Mouse (Mus musculus): ENCODE measurements around the gene Schip1. TPM values are rescaled to one million over a fixed set of nuclear protein-coding genes. Genes with fewer than 3 reads are reported as not detected.

The Schip1 gene
- polyA plus RNA-seq, 2 experiments: 12.1 to 18.9 TPM

GRCm38 (mm10) chr3:68398691-68399090 lies 334.1 kb downstream of the Schip1 start:
- Histone ChIP-seq H3K9me3 (ENCODE audit: control insufficient read depth, low read length) (no peaks in the 10 kb centered on the region), H3K36me3 (ENCODE audit: control insufficient read depth, insufficient read depth, low read length) (no peaks in the 10 kb centered on the region), H3K4me1 (ENCODE audit: control insufficient read depth, insufficient read depth, low read length) (no peaks in the 10 kb centered on the region), H3K27ac (replicated peaks; ENCODE audit: low read depth, low read length) (no peak overlapping the region), H3K4me2 (replicated peaks; ENCODE audit: low read depth, low read length, severe bottlenecking) (no peak overlapping the region), H3K4me3 (replicated peaks; ENCODE audit: low read length) (no peak overlapping the region), H3K27me3 (ENCODE audit: control insufficient read depth, insufficient read depth, low read length) (no peaks in the 10 kb centered on the region), H3K9ac (ENCODE audit: low read depth, low read length, severe bottlenecking) (no peak overlapping the region)
- ATAC-seq (ENCODE audit: low FRiP score, low read depth) (no peak), DNase-seq (ENCODE audit: low spot score) (no peak)
- WGBS: 73% methylated on average over 3 of the region's 3 CpGs
- TF ChIP-seq POLR2A (IDR thresholded peaks at IDR 0.05; ENCODE audit: borderline replicate concordance, extremely low read depth, insufficient read depth, insufficient read length): no peak

DNA sequence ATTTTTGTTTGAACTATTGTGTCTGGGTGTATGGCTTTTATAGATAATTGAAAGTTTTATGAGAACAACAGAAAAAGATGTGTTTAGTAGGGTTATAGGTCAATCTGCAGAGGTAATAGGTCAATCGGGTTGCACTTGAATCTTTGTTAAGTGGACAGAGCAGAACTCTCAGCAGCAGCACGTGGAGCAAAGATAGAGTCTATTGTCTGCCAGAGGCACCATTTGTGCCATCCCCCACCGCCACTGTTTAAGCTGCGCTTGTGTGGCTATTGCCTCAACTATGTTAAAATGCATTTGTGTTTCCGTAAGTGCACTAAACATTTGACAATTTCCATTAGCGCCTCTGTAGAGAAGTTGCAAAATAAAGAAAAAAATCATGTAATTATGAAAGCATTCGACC lies 335.5 kb downstream of the Schip1 start:
- no peaks in the 10 kb centered on the region for H3K36me3 ChIP-seq (ENCODE audit: control insufficient read depth, insufficient read depth, low read length)
- WGBS: 77% methylated on average over 7 of the region's 7 CpGs
- DNase-seq (ENCODE audit: low spot score) (no peak), ATAC-seq (ENCODE audit: low FRiP score, low read depth) (no peak)
- H3K27ac ChIP-seq (replicated peaks; ENCODE audit: low read depth, low read length): no peak overlapping the region
- H3K4me1 ChIP-seq (ENCODE audit: control insufficient read depth, insufficient read depth, low read length): no peaks in the 10 kb centered on the region
- TF ChIP-seq POLR2A (IDR thresholded peaks at IDR 0.05; ENCODE audit: borderline replicate concordance, extremely low read depth, insufficient read depth, insufficient read length): no peak
- H3K9ac ChIP-seq (ENCODE audit: low read depth, low read length, severe bottlenecking): no peak overlapping the region
- no peaks in the 10 kb centered on the region for H3K9me3 ChIP-seq (ENCODE audit: control insufficient read depth, low read length)
- no peak overlapping the region for H3K4me2 ChIP-seq (replicated peaks; ENCODE audit: low read depth, low read length, severe bottlenecking)
- no peaks in the 10 kb centered on the region for H3K27me3 ChIP-seq (ENCODE audit: control insufficient read depth, insufficient read depth, low read length)
- H3K4me3 ChIP-seq (replicated peaks; ENCODE audit: low read length): no peak overlapping the region

DNA sequence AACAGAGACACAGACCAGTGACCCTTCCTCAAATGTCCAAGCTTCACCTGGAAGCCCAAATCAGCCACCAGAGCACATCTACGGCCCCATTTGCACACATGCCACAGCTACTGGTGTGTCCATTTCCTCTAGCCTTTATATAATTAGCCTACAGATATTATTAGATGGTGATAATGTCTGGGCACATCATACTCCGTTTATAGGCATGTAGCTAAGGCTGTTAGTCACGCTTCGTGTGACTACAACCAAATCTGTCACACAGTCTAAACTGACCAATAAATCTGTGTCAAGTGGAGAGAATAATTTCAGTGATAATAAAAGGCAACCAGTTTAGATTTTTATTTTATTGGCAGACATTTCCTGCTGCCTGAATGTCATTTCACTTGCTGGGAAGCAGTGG lies 338.7 kb downstream of the Schip1 start:
- Histone ChIP-seq H3K9me3 (ENCODE audit: control insufficient read depth, low read length) (no peaks in the 10 kb centered on the region), H3K27me3 (ENCODE audit: control insufficient read depth, insufficient read depth, low read length) (no peaks in the 10 kb centered on the region), H3K4me1 (ENCODE audit: control insufficient read depth, insufficient read depth, low read length) (no peaks in the 10 kb centered on the region), H3K9ac (ENCODE audit: low read depth, low read length, severe bottlenecking) (no peak overlapping the region), H3K27ac (replicated peaks; ENCODE audit: low read depth, low read length) (no peak overlapping the region), H3K4me2 (replicated peaks; ENCODE audit: low read depth, low read length, severe bottlenecking) (no peak overlapping the region), H3K4me3 (replicated peaks; ENCODE audit: low read length) (no peak overlapping the region), H3K36me3 (ENCODE audit: control insufficient read depth, insufficient read depth, low read length) (no peaks in the 10 kb centered on the region)
- DNase-seq (ENCODE audit: low spot score) (no peak), ATAC-seq (ENCODE audit: low FRiP score, low read depth) (no peak)
- TF ChIP-seq POLR2A (IDR thresholded peaks at IDR 0.05; ENCODE audit: borderline replicate concordance, extremely low read depth, insufficient read depth, insufficient read length): no peak
- 65% methylated on average over 4 of the region's 4 CpGs for WGBS

- WGBS: 74% methylated on average over 2 of the region's 2 CpGs
Observed at GRCm38 (mm10) chr3:68403783-68404217, 339.2 kb downstream of the Schip1 start.

GRCm38 (mm10) chr3:68405724-68406123 lies 341.1 kb downstream of the Schip1 start:
- Histone ChIP-seq H3K27me3 (ENCODE audit: control insufficient read depth, insufficient read depth, low read length) (no peaks in the 10 kb centered on the region), H3K4me2 (replicated peaks; ENCODE audit: low read depth, low read length, severe bottlenecking) (no peak overlapping the region), H3K27ac (replicated peaks; ENCODE audit: low read depth, low read length) (no peak overlapping the region), H3K36me3 (ENCODE audit: control insufficient read depth, insufficient read depth, low read length) (no peaks in the 10 kb centered on the region), H3K4me1 (ENCODE audit: control insufficient read depth, insufficient read depth, low read length) (no peaks in the 10 kb centered on the region), H3K4me3 (replicated peaks; ENCODE audit: low read length) (no peak overlapping the region), H3K9me3 (ENCODE audit: control insufficient read depth, low read length) (no peaks in the 10 kb centered on the region), H3K9ac (ENCODE audit: low read depth, low read length, severe bottlenecking) (no peak overlapping the region)
- TF ChIP-seq POLR2A (IDR thresholded peaks at IDR 0.05; ENCODE audit: borderline replicate concordance, extremely low read depth, insufficient read depth, insufficient read length): no peak
- WGBS: 75% methylated on average over 5 of the region's 5 CpGs
- no peak for DNase-seq (ENCODE audit: low spot score)
- no peak for ATAC-seq (ENCODE audit: low FRiP score, low read depth)

More at GRCm38 (mm10) chr3:68403783-68404217, 339.2 kb downstream of the Schip1 start:
- no peak overlapping the region for H3K27ac ChIP-seq (replicated peaks; ENCODE audit: low read depth, low read length)
- no peaks in the 10 kb centered on the region for H3K9me3 ChIP-seq (ENCODE audit: control insufficient read depth, low read length)
- DNase-seq (ENCODE audit: low spot score): no peak
- H3K4me3 ChIP-seq (replicated peaks; ENCODE audit: low read length): no peak overlapping the region
- ATAC-seq (ENCODE audit: low FRiP score, low read depth): no peak
- no peak overlapping the region for H3K4me2 ChIP-seq (replicated peaks; ENCODE audit: low read depth, low read length, severe bottlenecking)
- no peaks in the 10 kb centered on the region for H3K36me3 ChIP-seq (ENCODE audit: control insufficient read depth, insufficient read depth, low read length)
- no peak overlapping the region for H3K9ac ChIP-seq (ENCODE audit: low read depth, low read length, severe bottlenecking)
- no peaks in the 10 kb centered on the region for H3K27me3 ChIP-seq (ENCODE audit: control insufficient read depth, insufficient read depth, low read length)
- TF ChIP-seq POLR2A (IDR thresholded peaks at IDR 0.05; ENCODE audit: borderline replicate concordance, extremely low read depth, insufficient read depth, insufficient read length): no peak
- no peaks in the 10 kb centered on the region for H3K4me1 ChIP-seq (ENCODE audit: control insufficient read depth, insufficient read depth, low read length)

DNA sequence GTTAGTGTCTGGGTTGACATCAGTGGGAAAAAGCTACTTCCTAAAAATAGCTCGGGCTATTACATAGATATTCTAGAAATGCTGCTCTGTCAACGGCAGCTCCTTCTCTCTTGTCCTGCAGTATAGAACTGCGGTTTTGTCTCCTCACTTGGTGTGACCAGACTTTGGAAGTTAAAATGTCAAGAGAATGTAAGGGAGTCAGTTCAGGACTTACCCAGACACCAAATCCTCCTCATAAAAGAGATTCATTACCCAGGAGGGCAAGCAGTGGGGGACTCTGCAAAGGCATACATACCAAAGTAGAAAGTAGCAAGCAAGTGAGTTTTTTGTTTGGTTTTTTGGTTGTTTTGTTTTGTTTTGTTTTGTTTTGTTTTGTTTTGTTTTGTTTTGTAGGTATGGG lies 347.7 kb downstream of the Schip1 start:
- Histone ChIP-seq H3K36me3 (ENCODE audit: control insufficient read depth, insufficient read depth, low read length) (no peaks in the 10 kb centered on the region), H3K27me3 (ENCODE audit: control insufficient read depth, insufficient read depth, low read length) (no peaks in the 10 kb centered on the region), H3K9me3 (ENCODE audit: control insufficient read depth, low read length) (no peaks in the 10 kb centered on the region), H3K4me3 (replicated peaks; ENCODE audit: low read length) (no peak overlapping the region), H3K27ac (replicated peaks; ENCODE audit: low read depth, low read length) (no peak overlapping the region), H3K4me2 (replicated peaks; ENCODE audit: low read depth, low read length, severe bottlenecking) (no peak overlapping the region), H3K9ac (ENCODE audit: low read depth, low read length, severe bottlenecking) (no peak overlapping the region), H3K4me1 (ENCODE audit: control insufficient read depth, insufficient read depth, low read length) (no peaks in the 10 kb centered on the region)
- DNase-seq (ENCODE audit: low spot score): no peak
- WGBS: 63% methylated on average over 3 of the region's 3 CpGs
- no peak for ATAC-seq (ENCODE audit: low FRiP score, low read depth)
- TF ChIP-seq POLR2A (IDR thresholded peaks at IDR 0.05; ENCODE audit: borderline replicate concordance, extremely low read depth, insufficient read depth, insufficient read length): no peak
